Mouse (Mus musculus) C3H10T1/2 (cell line): ENCODE data around the gene Hist1h2bg. TPM values are rescaled to one million over a fixed set of nuclear protein-coding genes. Genes with fewer than 3 reads are reported as not detected.

Experiments
- polyA plus RNA-seq, 2 experiments: library from polyadenylated mRNA; unstranded; fragments of >200 nt; fragmentation: generic; extraction: Trizol; gene quantifications; one replicate each; pipeline ENCODE4 v1.2.1; 2012; ENCODE audit warnings: missing spikeins in 2 of 2

Hist1h2bg gene
- polyA plus RNA-seq, result 10 to 100 TPM in 1 of 2 experiments, 1 to 10 TPM in 1; 7.9 to 12.4 TPM

DNA sequence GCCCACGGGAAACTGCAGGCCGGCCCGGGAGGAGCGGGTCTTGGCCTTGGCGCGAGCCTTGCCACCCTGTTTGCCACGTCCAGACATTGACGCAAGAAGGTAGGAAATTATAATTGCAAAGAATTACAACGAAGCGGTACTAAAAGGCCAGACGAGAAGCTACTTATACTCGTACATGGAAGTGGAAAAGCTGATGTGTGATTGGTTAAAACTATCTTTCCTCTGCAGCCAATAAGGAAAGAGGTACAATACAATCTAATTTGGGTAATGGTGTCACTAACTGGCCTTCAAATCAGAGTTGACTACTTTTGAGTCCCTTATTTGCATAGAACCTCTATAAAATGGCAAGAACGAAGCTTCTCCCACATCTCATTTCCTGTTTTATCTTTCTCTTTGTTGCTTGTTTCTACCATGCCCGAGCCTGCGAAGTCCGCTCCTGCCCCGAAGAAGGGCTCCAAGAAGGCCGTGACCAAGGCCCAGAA is at the start of gene Hist1h2bg, which contains the start of gene Hist1h2ae:
Gene Hist1h2bg (plus strand): TSS at position 375 of the 482 bp plus-strand sequence.
Gene Hist1h2ae (minus strand): TSS at position 199 of the 482 bp plus-strand sequence.

GRCm38 (mm10) chr13:23530901-23531875 is 40.0 kb upstream of the Hist1h2bg start, which contains the start of gene Hist1h4h:
TSS of gene Hist1h4h (plus strand) at chr13:23531050.

DNA sequence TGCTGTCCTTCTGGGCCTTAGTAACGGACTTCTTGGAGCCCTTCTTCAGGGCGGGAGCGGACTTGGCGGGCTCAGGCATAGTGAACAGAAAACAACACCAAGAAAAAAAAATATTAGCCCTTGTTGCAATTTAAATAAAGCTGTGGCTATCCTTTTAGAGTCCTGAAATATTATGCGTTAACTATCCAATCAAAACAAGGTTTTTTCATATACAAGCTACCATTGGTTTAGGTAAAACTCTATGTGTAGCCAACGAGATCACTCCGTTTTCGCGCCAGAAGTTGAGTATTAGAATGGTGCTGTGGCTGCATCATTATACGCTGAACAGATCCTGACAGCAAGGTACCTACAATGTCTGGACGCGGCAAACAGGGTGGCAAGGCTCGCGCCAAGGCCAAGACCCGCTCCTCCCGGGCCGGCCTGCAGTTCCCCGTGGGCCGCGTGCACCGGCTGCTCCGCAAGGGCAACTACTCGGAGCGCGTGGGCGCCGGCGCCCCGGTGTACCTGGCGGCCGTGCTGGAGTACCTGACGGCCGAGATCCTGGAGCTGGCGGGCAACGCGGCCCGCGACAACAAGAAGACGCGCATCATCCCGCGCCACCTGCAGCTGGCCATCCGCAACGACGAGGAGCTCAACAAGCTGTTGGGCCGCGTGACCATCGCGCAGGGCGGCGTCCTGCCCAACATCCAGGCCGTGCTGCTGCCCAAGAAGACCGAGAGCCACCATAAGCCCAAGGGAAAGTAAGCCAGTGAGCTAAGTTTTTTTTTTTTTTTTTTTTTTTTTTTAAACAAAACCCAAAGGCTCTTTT is 37.4 kb upstream of the Hist1h2bg start, which contains the start of gene Hist1h2af:
Gene Hist1h2af (plus strand): TSS at position 347 of the 808 bp plus-strand sequence.

DNA sequence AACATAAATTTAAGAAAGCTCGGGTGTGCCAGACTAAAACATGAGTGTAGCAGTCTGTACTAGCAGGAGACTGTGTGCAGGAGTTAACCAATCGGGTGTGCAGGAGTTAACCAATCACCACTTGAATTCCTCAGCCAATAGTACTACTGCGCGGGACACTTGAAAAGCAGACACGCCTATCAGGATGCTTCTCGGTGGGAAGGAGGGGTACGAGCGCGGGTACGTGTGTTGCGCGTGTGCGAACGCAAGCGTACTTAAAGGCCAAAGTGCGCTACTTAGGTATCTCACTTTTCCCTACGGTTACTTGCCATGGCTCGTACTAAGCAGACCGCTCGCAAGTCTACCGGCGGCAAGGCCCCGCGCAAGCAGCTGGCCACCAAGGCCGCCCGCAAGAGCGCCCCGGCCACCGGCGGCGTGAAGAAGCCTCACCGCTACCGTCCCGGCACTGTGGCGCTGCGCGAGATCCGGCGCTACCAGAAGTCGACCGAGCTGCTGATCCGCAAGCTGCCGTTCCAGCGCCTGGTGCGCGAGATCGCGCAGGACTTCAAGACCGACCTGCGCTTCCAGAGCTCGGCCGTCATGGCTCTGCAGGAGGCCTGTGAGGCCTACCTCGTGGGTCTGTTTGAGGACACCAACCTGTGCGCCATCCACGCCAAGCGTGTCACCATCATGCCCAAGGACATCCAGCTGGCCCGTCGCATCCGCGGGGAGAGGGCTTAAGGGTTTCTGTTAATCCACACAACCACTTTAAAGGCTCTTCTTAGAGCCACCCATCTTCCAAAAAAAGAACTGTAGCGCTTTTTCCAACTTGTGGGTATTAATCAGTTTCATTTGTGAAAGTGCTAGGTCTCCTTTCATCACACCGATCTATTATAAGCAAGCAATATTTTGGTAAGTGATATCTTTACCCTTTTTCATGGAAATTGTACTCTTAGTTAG is 35.8 kb upstream of the Hist1h2bg start, which contains the start of gene Hist1h3g:
Gene Hist1h3g (plus strand): TSS at position 286 of the 939 bp plus-strand sequence.

GRCm38 (mm10) chr13:23542999-23543607 is 28.1 kb upstream of the Hist1h2bg start, which contains the start of gene Hist1h2bh:
TSS of gene Hist1h2bh (minus strand) at chr13:23543392.

GRCm38 (mm10) chr13:23543965-23544786 is 27.0 kb upstream of the Hist1h2bg start, which contains the start of gene Hist1h3f:
TSS of gene Hist1h3f (plus strand) at chr13:23544052.

DNA sequence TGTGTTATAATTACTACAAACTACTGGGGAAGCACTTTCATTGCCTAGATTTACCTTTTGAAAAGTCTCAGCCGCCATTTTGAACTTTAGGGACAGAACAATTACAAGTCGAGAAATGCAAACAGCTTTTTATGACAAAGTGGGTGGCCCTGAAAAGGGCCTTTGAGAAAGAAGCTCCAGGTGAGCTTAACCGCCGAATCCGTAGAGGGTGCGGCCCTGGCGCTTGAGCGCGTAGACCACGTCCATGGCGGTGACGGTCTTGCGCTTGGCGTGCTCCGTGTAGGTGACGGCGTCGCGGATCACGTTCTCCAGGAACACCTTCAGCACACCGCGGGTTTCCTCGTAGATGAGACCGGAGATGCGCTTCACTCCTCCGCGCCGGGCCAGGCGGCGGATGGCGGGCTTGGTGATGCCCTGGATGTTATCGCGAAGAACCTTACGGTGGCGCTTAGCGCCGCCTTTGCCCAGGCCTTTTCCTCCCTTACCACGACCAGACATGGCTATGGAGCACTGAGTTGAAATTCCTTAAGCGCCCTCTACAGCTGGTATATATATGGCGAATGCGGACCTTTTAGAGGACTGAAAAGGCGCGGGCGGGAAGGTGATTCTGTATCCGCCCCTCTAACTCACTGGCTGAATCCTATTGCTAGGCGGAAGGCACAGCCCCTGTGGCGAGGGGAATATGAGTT is 19.9 kb upstream of the Hist1h2bg start, which contains the start of gene Hist1h4f:
Gene Hist1h4f (minus strand): TSS at position 503 of the 689 bp plus-strand sequence.

DNA sequence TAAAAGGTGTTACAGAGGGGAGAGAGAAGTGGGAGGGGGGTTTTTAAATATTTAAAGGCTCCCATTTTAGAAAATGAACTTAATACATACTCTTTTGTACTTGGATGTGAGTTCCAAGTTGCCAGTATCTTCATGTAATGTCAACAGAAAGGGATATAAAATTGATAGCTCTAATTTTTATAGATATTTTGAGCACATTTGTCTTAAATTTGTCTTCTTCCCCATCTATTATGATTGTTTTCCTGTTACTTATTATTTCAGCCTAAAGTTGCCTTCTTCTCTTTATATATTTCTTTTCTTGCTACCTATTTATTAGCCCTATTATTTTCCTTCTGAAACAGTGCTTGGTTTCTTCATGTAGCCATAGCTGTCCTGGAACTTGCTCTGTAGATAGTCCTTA is 18.2 kb upstream of the Hist1h2bg start, which contains the start of gene Hist1h1d:
Gene Hist1h1d (plus strand): TSS at position 301 of the 400 bp plus-strand sequence.

GRCm38 (mm10) chr13:23561883-23562659 is 9.1 kb upstream of the Hist1h2bg start, which contains the start of gene Hist1h3e:
TSS of gene Hist1h3e (minus strand) at chr13:23562369.

DNA sequence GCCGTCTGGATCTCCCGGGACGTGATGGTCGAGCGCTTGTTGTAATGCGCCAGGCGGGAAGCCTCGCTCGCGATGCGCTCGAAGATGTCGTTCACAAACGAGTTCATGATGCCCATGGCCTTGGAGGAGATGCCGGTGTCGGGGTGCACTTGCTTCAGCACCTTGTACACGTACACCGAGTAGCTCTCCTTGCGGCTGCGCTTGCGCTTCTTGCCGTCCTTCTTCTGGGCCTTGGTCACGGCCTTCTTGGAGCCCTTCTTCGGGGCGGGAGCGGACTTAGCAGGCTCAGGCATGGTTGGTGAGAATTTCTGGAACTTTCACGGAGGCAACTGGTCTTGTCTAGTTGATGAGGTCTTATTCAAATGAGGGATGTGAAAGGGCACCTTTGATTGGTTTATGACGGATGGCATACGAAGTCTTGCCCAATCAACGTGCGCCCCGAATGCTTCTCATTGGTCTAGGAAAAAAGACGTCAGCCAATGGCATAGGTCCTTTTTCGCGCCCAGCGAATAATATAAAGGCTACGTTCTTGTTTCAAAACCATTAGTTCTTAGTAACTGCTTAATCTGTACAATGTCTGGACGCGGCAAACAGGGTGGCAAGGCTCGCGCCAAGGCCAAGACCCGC is 2.8 kb downstream of the Hist1h2bg start, which contains the start of the genes Hist1h2bf and Hist1h2ad:
Gene Hist1h2bf (minus strand): TSS at position 299 of the 627 bp plus-strand sequence.
Gene Hist1h2ad (plus strand): TSS at position 484 of the 627 bp plus-strand sequence.

DNA sequence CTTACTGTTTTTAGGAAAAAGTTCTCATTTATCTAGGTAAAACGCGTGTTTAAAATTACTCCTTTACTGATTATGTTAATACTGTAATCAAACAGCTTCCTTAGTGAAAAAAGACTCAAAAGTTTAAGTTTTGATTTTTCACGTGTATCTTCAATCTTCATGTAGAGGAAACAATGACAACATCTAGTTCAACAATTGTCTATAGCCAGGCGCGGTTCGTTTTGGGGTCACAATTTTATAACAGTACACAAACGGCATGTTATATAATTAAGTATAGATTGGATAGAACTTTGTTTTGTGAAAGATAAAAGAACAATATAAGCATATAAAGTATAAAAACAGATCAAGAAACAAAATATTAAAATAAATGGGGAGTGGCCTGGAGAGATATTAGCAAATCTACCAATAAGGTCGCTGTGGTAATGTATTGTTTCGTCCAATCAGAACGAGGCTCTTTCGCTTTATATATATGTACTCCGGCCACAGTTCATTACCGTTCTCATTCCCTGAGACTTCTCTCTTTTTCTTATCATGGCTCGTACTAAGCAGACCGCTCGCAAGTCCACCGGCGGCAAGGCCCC is 4.2 kb downstream of the Hist1h2bg start, which contains the start of gene Hist1h3d:
Gene Hist1h3d (plus strand): TSS at position 493 of the 581 bp plus-strand sequence.

GRCm38 (mm10) chr13:23581408-23582218 is 10.4 kb downstream of the Hist1h2bg start, which contains the start of gene Hist1h4d:
TSS of gene Hist1h4d (plus strand) at chr13:23581598.

DNA sequence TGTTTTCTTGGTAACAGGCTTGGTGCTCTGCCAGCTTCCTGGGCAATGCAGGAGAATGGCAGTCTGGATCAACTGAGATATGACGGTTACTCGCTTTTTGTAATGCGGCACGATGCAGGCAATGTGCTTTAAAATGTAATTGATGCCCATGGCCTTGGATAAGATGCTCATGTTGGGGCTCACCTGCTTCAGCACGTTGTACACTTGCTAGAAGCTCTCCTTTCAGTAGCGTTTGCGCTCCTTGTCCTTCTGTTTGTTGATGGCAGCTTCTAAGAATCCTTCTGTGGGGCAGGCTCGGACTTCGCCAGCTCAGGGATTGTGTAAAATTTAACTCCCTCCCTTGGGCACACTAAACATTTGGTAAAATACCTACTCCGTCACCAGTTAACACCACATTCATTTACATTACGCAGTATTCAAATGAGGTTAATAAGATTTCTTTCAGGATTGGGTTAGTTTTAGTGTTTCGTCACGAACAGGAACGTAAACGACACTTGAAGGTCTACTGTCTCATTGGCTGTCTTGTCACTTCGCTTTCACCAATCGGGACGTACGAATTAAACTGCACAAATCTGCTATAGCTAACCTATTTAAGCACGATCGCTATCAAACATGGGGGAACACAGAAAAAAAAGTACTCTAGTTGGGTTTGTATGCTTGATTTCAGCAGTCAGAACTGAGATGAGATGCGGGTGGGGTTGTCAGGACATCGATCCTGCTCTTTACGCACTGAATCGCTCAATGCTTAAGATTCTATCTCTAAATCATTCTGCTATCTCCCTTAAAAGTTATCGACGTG is 49.7 kb downstream of the Hist1h2bg start, which contains the start of gene Hist1h2be:
Gene Hist1h2be (minus strand): TSS at position 392 of the 799 bp plus-strand sequence.

